Mouse (Mus musculus): ENCODE measurements around the gene Jdp2. TPM values are rescaled to one million over a fixed set of nuclear protein-coding genes. Genes with fewer than 3 reads are reported as not detected.

Gene Jdp2
- polyA plus RNA-seq, 1 experiment from 2014 or later, result 0.49 TPM

- Histone ChIP-seq H3K9ac (ENCODE audit: low read length) (peak overlapping the region; percentile 90), H3K4me1 (replicated peaks; ENCODE audit: control insufficient read depth, insufficient read depth, low read length) (peaks cover 30% of the 10 kb centered on the region), H3K4me2 (ENCODE audit: low read depth, low read length) (peak overlapping the region; percentile 90), H3K9me3 (ENCODE audit: control insufficient read depth, low read length) (no peaks in the 10 kb centered on the region), H3K27me3 (ENCODE audit: control insufficient read depth, insufficient read depth, low read depth, low read length) (no peaks in the 10 kb centered on the region), H3K27ac (ENCODE audit: low read length) (no peak overlapping the region), H3K36me3 (ENCODE audit: control insufficient read depth, insufficient read depth, low read length) (no peaks in the 10 kb centered on the region), H3K4me3 (ENCODE audit: low read length) (peak overlapping the region; percentile 79)
- no peak for ATAC-seq (ENCODE audit: low read depth)
- 49% methylated on average over 11 of the region's 11 CpGs for WGBS
Measured at GRCm38 (mm10) chr12:85598053-85598452, 774 bp upstream of the Jdp2 start.

DNA sequence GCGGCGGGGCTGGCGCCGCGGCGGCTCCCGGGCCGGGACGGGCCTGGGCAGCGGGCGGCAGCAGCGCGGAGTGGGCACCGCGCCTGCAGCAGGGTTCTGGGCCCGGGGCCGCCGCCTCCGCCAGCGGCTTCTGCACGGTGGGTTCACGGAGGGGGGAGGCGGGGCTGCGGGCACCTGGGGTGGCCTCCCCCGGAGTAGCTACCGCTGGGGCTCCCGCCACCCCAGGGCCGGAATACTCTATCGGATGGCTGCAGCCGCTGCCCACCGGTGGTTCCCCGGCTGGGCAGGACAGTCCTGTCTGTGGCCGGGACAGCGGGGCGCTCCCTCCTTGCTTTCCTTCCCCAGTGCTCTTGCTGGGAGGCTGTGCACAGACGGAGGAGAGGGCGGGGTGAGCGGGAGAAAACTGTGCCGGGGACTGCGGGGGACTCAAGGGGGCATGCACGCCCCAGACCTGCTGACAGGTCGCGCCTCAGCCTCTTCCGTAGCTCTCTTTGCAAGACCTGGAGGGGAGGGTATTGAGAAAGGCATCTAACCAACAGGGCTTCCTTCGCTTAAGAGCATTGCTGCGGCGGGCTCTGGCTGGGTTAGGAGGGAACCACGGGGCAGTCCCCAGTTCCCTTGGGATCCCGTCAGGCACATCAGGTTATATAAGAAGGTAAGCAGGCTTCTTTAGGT, 788 bp downstream of the Jdp2 start:
- Histone ChIP-seq H3K9ac (ENCODE audit: low read length) (peak overlapping the region; percentile 90), H3K36me3 (ENCODE audit: control insufficient read depth, insufficient read depth, low read length) (no peaks in the 10 kb centered on the region), H3K4me1 (replicated peaks; ENCODE audit: control insufficient read depth, insufficient read depth, low read length) (peaks cover 37% of the 10 kb centered on the region), H3K4me3 (ENCODE audit: low read length) (peak overlapping the region; percentile 79), H3K4me2 (ENCODE audit: low read depth, low read length) (peak overlapping the region; percentile 90), H3K27me3 (ENCODE audit: control insufficient read depth, insufficient read depth, low read depth, low read length) (no peaks in the 10 kb centered on the region), H3K27ac (ENCODE audit: low read length) (peak overlapping the region; percentile 86), H3K9me3 (ENCODE audit: control insufficient read depth, low read length) (no peaks in the 10 kb centered on the region)
- WGBS, result under 1% methylated on average over 35 of the region's 49 CpGs
- peak; percentile 58 for ATAC-seq (ENCODE audit: low read depth)

DNA sequence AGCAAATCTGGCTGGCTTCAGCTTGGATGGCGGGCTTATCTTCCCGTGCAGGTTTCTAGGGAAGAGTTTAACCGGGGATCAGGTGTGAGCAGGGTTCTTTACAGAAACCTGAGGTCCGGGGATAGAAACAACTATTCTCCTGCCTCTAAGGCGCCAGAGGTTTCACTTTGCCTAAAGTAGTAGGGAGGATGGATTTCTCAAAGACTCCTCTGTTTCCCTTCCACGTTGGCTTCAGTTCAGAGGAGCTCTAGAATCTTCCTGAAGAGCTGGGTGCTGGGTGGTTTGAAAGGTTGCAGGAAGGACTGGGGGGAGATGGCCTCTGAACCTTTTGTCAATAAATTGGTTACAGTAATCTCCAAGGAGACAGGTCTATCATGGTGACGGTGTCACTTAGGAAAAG, 1.8 kb downstream of the Jdp2 start:
- Histone ChIP-seq H3K27me3 (ENCODE audit: control insufficient read depth, insufficient read depth, low read depth, low read length) (no peaks in the 10 kb centered on the region), H3K4me1 (replicated peaks; ENCODE audit: control insufficient read depth, insufficient read depth, low read length) (peaks cover 37% of the 10 kb centered on the region)
- WGBS, result 44% methylated on average over 7 of the region's 7 CpGs

GRCm38 (mm10) chr12:85601531-85601930, 2.7 kb downstream of the Jdp2 start:
- Histone ChIP-seq H3K27me3 (ENCODE audit: control insufficient read depth, insufficient read depth, low read depth, low read length) (no peaks in the 10 kb centered on the region), H3K9ac (ENCODE audit: low read length) (no peak overlapping the region), H3K27ac (ENCODE audit: low read length) (no peak overlapping the region), H3K4me3 (ENCODE audit: low read length) (no peak overlapping the region), H3K4me2 (ENCODE audit: low read depth, low read length) (no peak overlapping the region), H3K4me1 (replicated peaks; ENCODE audit: control insufficient read depth, insufficient read depth, low read length) (peaks cover 37% of the 10 kb centered on the region), H3K36me3 (ENCODE audit: control insufficient read depth, insufficient read depth, low read length) (no peaks in the 10 kb centered on the region), H3K9me3 (ENCODE audit: control insufficient read depth, low read length) (no peaks in the 10 kb centered on the region)
- no peak for ATAC-seq (ENCODE audit: low read depth)
- WGBS, result 83% methylated on average over 6 of the region's 6 CpGs

More for the DNA sequence above, 1.8 kb downstream of the Jdp2 start:
- Histone ChIP-seq H3K36me3 (ENCODE audit: control insufficient read depth, insufficient read depth, low read length) (no peaks in the 10 kb centered on the region), H3K9ac (ENCODE audit: low read length) (peak overlapping the region; percentile 90), H3K9me3 (ENCODE audit: control insufficient read depth, low read length) (no peaks in the 10 kb centered on the region), H3K4me3 (ENCODE audit: low read length) (peak overlapping the region; percentile 79), H3K4me2 (ENCODE audit: low read depth, low read length) (peak overlapping the region; percentile 90), H3K27ac (ENCODE audit: low read length) (no peak overlapping the region)
- ATAC-seq (ENCODE audit: low read depth), result no peak

DNA sequence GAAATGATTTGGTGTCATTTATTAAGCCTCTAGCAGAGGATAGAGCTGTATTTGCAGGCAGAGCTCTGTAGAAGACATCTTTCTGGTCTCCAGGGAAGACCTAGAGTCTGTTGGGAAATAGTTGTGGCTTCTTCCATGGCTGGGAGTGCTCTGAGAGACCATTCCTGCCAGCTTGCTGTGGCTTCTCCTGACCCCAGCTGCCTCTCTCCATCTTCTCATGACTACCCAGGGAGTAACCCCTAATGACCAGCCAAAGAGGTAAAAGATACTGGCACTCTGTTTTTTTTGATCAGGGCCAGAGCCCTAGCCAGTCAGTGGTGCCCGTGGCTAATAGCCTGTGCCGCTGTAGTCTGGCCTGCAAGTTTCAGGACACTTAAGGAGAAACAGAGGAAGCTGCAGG, 3.3 kb downstream of the Jdp2 start:
- H3K9me3 ChIP-seq (ENCODE audit: control insufficient read depth, low read length), result no peaks in the 10 kb centered on the region
- no peaks in the 10 kb centered on the region for H3K27me3 ChIP-seq (ENCODE audit: control insufficient read depth, insufficient read depth, low read depth, low read length)
- H3K4me1 ChIP-seq (replicated peaks; ENCODE audit: control insufficient read depth, insufficient read depth, low read length), result peaks cover 37% of the 10 kb centered on the region
- no peak for ATAC-seq (ENCODE audit: low read depth)
- 67% methylated on average over 2 of the region's 2 CpGs for WGBS
- no peak overlapping the region for H3K4me3 ChIP-seq (ENCODE audit: low read length)
- no peak overlapping the region for H3K9ac ChIP-seq (ENCODE audit: low read length)
- no peak overlapping the region for H3K4me2 ChIP-seq (ENCODE audit: low read depth, low read length)
- H3K27ac ChIP-seq (ENCODE audit: low read length), result no peak overlapping the region
- no peaks in the 10 kb centered on the region for H3K36me3 ChIP-seq (ENCODE audit: control insufficient read depth, insufficient read depth, low read length)

GRCm38 (mm10) chr12:85602811-85603210, 4.0 kb downstream of the Jdp2 start:
- no peak for ATAC-seq (ENCODE audit: low read depth)
- no peak overlapping the region for H3K4me3 ChIP-seq (ENCODE audit: low read length)
- no peak overlapping the region for H3K9ac ChIP-seq (ENCODE audit: low read length)
- H3K4me1 ChIP-seq (replicated peaks; ENCODE audit: control insufficient read depth, insufficient read depth, low read length), result peaks cover 37% of the 10 kb centered on the region
- no peaks in the 10 kb centered on the region for H3K9me3 ChIP-seq (ENCODE audit: control insufficient read depth, low read length)
- 72% methylated on average over 12 of the region's 12 CpGs for WGBS
- H3K4me2 ChIP-seq (ENCODE audit: low read depth, low read length), result no peak overlapping the region
- H3K36me3 ChIP-seq (ENCODE audit: control insufficient read depth, insufficient read depth, low read length), result no peaks in the 10 kb centered on the region
- no peak overlapping the region for H3K27ac ChIP-seq (ENCODE audit: low read length)
- no peaks in the 10 kb centered on the region for H3K27me3 ChIP-seq (ENCODE audit: control insufficient read depth, insufficient read depth, low read depth, low read length)

- no peak for ATAC-seq (ENCODE audit: low read depth)
- Histone ChIP-seq H3K9me3 (ENCODE audit: control insufficient read depth, low read length) (no peaks in the 10 kb centered on the region), H3K36me3 (ENCODE audit: control insufficient read depth, insufficient read depth, low read length) (peaks cover 5% of the 10 kb centered on the region), H3K9ac (ENCODE audit: low read length) (no peak overlapping the region), H3K4me2 (ENCODE audit: low read depth, low read length) (no peak overlapping the region), H3K4me3 (ENCODE audit: low read length) (no peak overlapping the region), H3K27me3 (ENCODE audit: control insufficient read depth, insufficient read depth, low read depth, low read length) (no peaks in the 10 kb centered on the region), H3K27ac (ENCODE audit: low read length) (no peak overlapping the region), H3K4me1 (replicated peaks; ENCODE audit: control insufficient read depth, insufficient read depth, low read length) (peaks cover 30% of the 10 kb centered on the region)
- WGBS, result 70% methylated on average over 9 of the region's 9 CpGs
Measured at GRCm38 (mm10) chr12:85603767-85604166, 4.9 kb downstream of the Jdp2 start.

DNA sequence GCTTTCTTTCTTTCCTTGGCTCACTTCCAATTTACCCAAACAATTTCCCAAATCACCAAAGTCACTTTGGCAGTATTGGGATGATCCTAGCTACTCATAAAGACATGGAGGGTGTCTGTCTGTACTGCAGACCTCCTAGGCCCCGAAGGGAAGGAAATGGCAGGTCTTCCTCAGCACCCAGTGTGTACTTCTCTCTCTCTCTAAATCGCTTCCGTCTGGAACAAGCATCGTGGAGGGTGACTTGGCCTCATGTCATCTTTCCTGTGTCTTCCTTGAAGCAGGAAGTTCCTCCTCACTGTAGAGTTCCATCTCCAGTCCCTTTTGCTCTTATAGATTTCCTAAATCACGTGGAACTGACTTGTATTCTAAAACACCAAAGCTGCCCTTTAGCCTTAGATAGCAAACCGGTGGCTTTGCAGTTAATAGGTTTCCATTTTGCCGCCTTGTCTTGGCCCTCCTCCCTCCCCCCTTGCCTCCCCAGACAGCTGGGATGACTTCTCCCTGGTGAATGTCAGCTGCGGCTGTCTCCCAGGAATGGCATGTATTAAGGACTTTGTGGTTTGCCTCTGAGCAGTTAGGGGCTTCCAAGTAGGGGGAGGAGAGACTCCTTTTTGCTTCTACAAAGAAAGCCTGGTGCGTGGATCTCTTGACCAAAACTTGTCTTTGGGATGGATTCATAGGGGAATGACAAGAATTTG, 5.6 kb downstream of the Jdp2 start:
- 35% methylated on average over 9 of the region's 9 CpGs for WGBS
- peak overlapping the region; percentile 1; the same call in 1 of the 2 replicates for H3K27ac ChIP-seq (ENCODE audit: low read length)
- ATAC-seq (ENCODE audit: low read depth), result 0 out of 2 replicates have a peak, but pooled peaks have one; percentile 29
- H3K4me2 ChIP-seq (ENCODE audit: low read depth, low read length), result no peak overlapping the region
- peaks cover 6% of the 10 kb centered on the region for H3K36me3 ChIP-seq (ENCODE audit: control insufficient read depth, insufficient read depth, low read length)
- H3K9ac ChIP-seq (ENCODE audit: low read length), result no peak overlapping the region
- no peaks in the 10 kb centered on the region for H3K9me3 ChIP-seq (ENCODE audit: control insufficient read depth, low read length)
- no peak overlapping the region for H3K4me3 ChIP-seq (ENCODE audit: low read length)
- H3K4me1 ChIP-seq (replicated peaks; ENCODE audit: control insufficient read depth, insufficient read depth, low read length), result peaks cover 30% of the 10 kb centered on the region
- H3K27me3 ChIP-seq (ENCODE audit: control insufficient read depth, insufficient read depth, low read depth, low read length), result no peaks in the 10 kb centered on the region

- WGBS, result 72% methylated on average over 14 of the region's 14 CpGs
- Histone ChIP-seq H3K9me3 (ENCODE audit: control insufficient read depth, low read length) (no peaks in the 10 kb centered on the region), H3K4me3 (ENCODE audit: low read length) (no peak overlapping the region), H3K4me2 (ENCODE audit: low read depth, low read length) (no peak overlapping the region), H3K27me3 (ENCODE audit: control insufficient read depth, insufficient read depth, low read depth, low read length) (no peaks in the 10 kb centered on the region), H3K9ac (ENCODE audit: low read length) (no peak overlapping the region), H3K27ac (ENCODE audit: low read length) (no peak overlapping the region), H3K4me1 (replicated peaks; ENCODE audit: control insufficient read depth, insufficient read depth, low read length) (peaks cover 9% of the 10 kb centered on the region; the same call in 1 of the 2 replicates), H3K36me3 (ENCODE audit: control insufficient read depth, insufficient read depth, low read length) (peaks cover 14% of the 10 kb centered on the region)
- no peak for ATAC-seq (ENCODE audit: low read depth)
Measured at GRCm38 (mm10) chr12:85607519-85608449, 9.0 kb downstream of the Jdp2 start.

All from lung, embryonic 16.5 days (tissue).